Mouse (Mus musculus) lung, embryonic 14.5 days (tissue): Measurements from ENCODE around the gene Wnt9b. TPM values are rescaled to one million over a fixed set of nuclear protein-coding genes. Genes with fewer than 3 reads are reported as not detected.

ENCODE experiments used
- ATAC-seq: fragments of 200-750 bp; cut with Nextera tagmentation; 2 replicates; pipeline ENCODE4 v1.8.0; 2017; ENCODE audit warnings: mild to moderate bottlenecking, moderate TSS enrichment, moderate library complexity; ENCODE audit not compliant: insufficient read depth
- DNase-seq: peaks from one replicate; pipeline ENCODE4 v3.0.0-alpha.2; 2015
- H3K27ac ChIP-seq: fragments of 300-500 bp; sonication (generic); 2 replicates; pipeline ENCODE4 v1.5.1; 2014; ENCODE audit warnings: low read depth, mild to moderate bottlenecking, moderate library complexity
- H3K27me3 ChIP-seq: fragments of 300-500 bp; sonication (generic); 2 replicates; pipeline ENCODE4 v1.6.1; 2014; ENCODE audit warnings: low read length, control low read depth; ENCODE audit not compliant: insufficient read depth
- H3K36me3 ChIP-seq: fragments of 300-500 bp; sonication (generic); 2 replicates; pipeline ENCODE4 v1.6.1; 2014; ENCODE audit warnings: control low read depth; ENCODE audit not compliant: insufficient read depth
- H3K4me1 ChIP-seq: fragments of 300-500 bp; sonication (generic); 2 replicates; pipeline ENCODE4 v1.6.1; 2014; ENCODE audit warnings: antibody characterized with exemption, control low read depth; ENCODE audit not compliant: insufficient read depth
- H3K4me2 ChIP-seq: fragments of 300-500 bp; sonication (generic); 2 replicates; pipeline ENCODE4 v1.6.1; 2014; ENCODE audit warnings: mild to moderate bottlenecking
- H3K4me3 ChIP-seq: fragments of 300-500 bp; sonication (generic); 2 replicates; pipeline ENCODE4 v1.5.1; 2014; ENCODE audit warnings: low read depth, low read length
- H3K9ac ChIP-seq: fragments of 300-500 bp; sonication (generic); 2 replicates; pipeline ENCODE4 v1.6.1; 2014
- H3K9me3 ChIP-seq: fragments of 300-500 bp; sonication (generic); 2 replicates; pipeline ENCODE4 v1.6.1; 2016; ENCODE audit warnings: low read depth, low read length, control low read depth
- CTCF ChIP-seq: IDR thresholded peaks from 2 replicates; pipeline ENCODE4 v1.5.1; 2016; ENCODE audit warnings: antibody characterized with exemption, low read depth
- WGBS: fragments of 180-500 bp; shearing (Covaris S2); extraction: QIAGEN DNeasy Blood & Tissue Kit; methylation state at CpG from one replicate; pipeline ENCODE4 v1.1.7; 2014; 5-methylcytosine and 5-hydroxymethylcytosine counted together
- polyA plus RNA-seq: library from polyadenylated mRNA; unstranded; fragments of >200 nt; fragmentation: Nextera tagmentation; extraction: Ambion mirVana; gene quantifications from 2 replicates; pipeline ENCODE4 v1.2.1, GENCODE M21; 2014

Wnt9b gene
- polyA plus RNA-seq, 1 experiment from 2014 or later, result not detected

- ATAC-seq (no peak), DNase-seq (no peak)
- H3K9ac ChIP-seq, result no peak overlapping the region
- H3K27me3 ChIP-seq, result no peaks in the 10 kb centered on the region
- 74% methylated on average over 11 of the region's 11 CpGs for WGBS
- no peak overlapping the region for H3K4me3 ChIP-seq
- no peak overlapping the region for H3K27ac ChIP-seq
- peaks cover 92% of the 10 kb centered on the region for H3K36me3 ChIP-seq
- H3K4me1 ChIP-seq, result no peaks in the 10 kb centered on the region
- no peak overlapping the region for H3K4me2 ChIP-seq
- no peaks in the 10 kb centered on the region for H3K9me3 ChIP-seq
- no peak for TF ChIP-seq CTCF
These were observed 65.8 kb downstream of the Wnt9b start for GRCm38 (mm10) chr11:103683667-103684334.

Other genes starting within 250 kb of the Wnt9b start
- not detected in 2 replicates for gene Lrrc37a, start 245.2 kb downstream of the Wnt9b start, polyA plus RNA-seq
- gene Gm884, start 128.7 kb downstream of the Wnt9b start, polyA plus RNA-seq, result not detected in 2 replicates
- not detected in 2 replicates for gene Lyzl6, start 110.9 kb downstream of the Wnt9b start, polyA plus RNA-seq
- gene Rprml, start 100.3 kb downstream of the Wnt9b start, polyA plus RNA-seq, result not detected in 2 replicates
- gene Gosr2, start 51.9 kb downstream of the Wnt9b start, polyA plus RNA-seq, result 85.0 and 86.4 TPM in 2 replicates
- 0.18 TPM in 2 replicates for gene Wnt3, start 24.3 kb upstream of the Wnt9b start, polyA plus RNA-seq
- gene Nsf, start 204.2 kb upstream of the Wnt9b start, polyA plus RNA-seq, result 44.3 and 50.1 TPM in 2 replicates
- gene Arf2, start 216.9 kb upstream of the Wnt9b start, polyA plus RNA-seq, result 66.5 and 70.4 TPM in 2 replicates